Mouse (Mus musculus) thymus, adult 2 months (tissue): ENCODE measurements around the gene Pfdn5. TPM values are rescaled to one million over a fixed set of nuclear protein-coding genes. Genes with fewer than 3 reads are reported as not detected.
A peak's percentile ranks its signal among the peaks of the same experiment; 100 is the strongest.

ENCODE experiments used
- DNase-seq: peaks from one replicate; pipeline ENCODE4 v3.0.0; 2021
- H3K27ac ChIP-seq: fragments of 200-500 bp; 2 replicates; pipeline ENCODE4 v1.5.1; 2012; ENCODE audit warnings: low read length, control low read depth; ENCODE audit not compliant: control insufficient read depth, insufficient read depth
- H3K27me3 ChIP-seq: fragments of 200-500 bp; 2 replicates; pipeline ENCODE4 v1.6.1; 2012; ENCODE audit warnings: mild to moderate bottlenecking, low read length, moderate library complexity, mixed read lengths; ENCODE audit not compliant: control insufficient read depth, insufficient read depth
- H3K36me3 ChIP-seq: fragments of 200-500 bp; 2 replicates; pipeline ENCODE4 v1.6.1; 2012; ENCODE audit warnings: mild to moderate bottlenecking, low read length, moderate library complexity; ENCODE audit not compliant: control insufficient read depth, insufficient read depth
- H3K4me1 ChIP-seq: fragments of 200-500 bp; replicated peaks from 2 replicates; pipeline ENCODE4 v1.6.1; 2012; ENCODE audit warnings: low read length; ENCODE audit not compliant: control insufficient read depth, insufficient read depth
- H3K4me3 ChIP-seq: fragments of 200-500 bp; 2 replicates; pipeline ENCODE4 v1.5.1; 2012; ENCODE audit warnings: mild to moderate bottlenecking, low read length, control low read depth, moderate library complexity; ENCODE audit not compliant: control insufficient read depth, insufficient read depth
- CTCF ChIP-seq: fragments of 200-500 bp; IDR thresholded peaks from 2 replicates; pipeline ENCODE4 v1.5.1; 2012; ENCODE audit warnings: mild to moderate bottlenecking, control low read depth, low read length, moderate library complexity, borderline replicate concordance; ENCODE audit not compliant: control insufficient read depth, poor library complexity, insufficient read depth; ENCODE audit errors: extremely low read depth
- POLR2A ChIP-seq: fragments of 200-500 bp; IDR thresholded peaks from 2 replicates; pipeline ENCODE4 v1.6.1; 2012; ENCODE audit warnings: mild to moderate bottlenecking, low read length, control low read depth, moderate library complexity; ENCODE audit not compliant: control insufficient read depth, poor library complexity, insufficient read depth; ENCODE audit errors: extremely low read depth
- WGBS: fragments of 180-500 bp; shearing (Covaris S2); methylation state at CpG from one replicate; pipeline ENCODE4 v1.1.7; 2018; 5-methylcytosine and 5-hydroxymethylcytosine counted together
- polyA plus RNA-seq: library from polyadenylated mRNA; depleted of rRNA; stranded (reverse); fragments of >200 nt; gene quantifications from 2 replicates; pipeline ENCODE4 v1.2.3, GENCODE M21; 2012; rRNA removed

Gene Pfdn5
- polyA plus RNA-seq: 76.0 and 93.2 TPM in 2 replicates

GRCm38 (mm10) chr15:102326022-102326576 lies at the start of gene Pfdn5:
TSS of gene Pfdn5 (plus strand) at chr15:102326116.
- Histone ChIP-seq H3K27me3 (no peaks in the 10 kb centered on the region), H3K27ac (no peak within 1 kb of the TSS), H3K4me3 (peak within 1 kb of the TSS; percentile 84), H3K36me3 (0 out of 2 replicates have a peak, but pooled peaks cover 4% of the 10 kb centered on the region), H3K4me1 (peaks cover 5% of the 10 kb centered on the region; the same call in 1 of the 2 replicates)
- DNase-seq: peak; percentile 87
- under 1% methylated on average over 40 of the region's 40 CpGs for WGBS
- TF ChIP-seq POLR2A (peak; percentile 35; the same call in 1 of the 2 replicates), CTCF (no peak; the same call in 1 of the 2 replicates)

GRCm38 (mm10) chr15:102278726-102279091 lies 47.2 kb upstream of the Pfdn5 start:
- 36% methylated on average over 7 of the region's 7 CpGs for WGBS
- Histone ChIP-seq H3K4me3 (peak overlapping the region; percentile 52), H3K27me3 (no peaks in the 10 kb centered on the region), H3K4me1 (peaks cover 14% of the 10 kb centered on the region), H3K36me3 (0 out of 2 replicates have a peak, but pooled peaks cover 5% of the 10 kb centered on the region), H3K27ac (no peak overlapping the region)
- peak; percentile 16 for DNase-seq
- no peak for TF ChIP-seq CTCF

- no peaks in the 10 kb centered on the region for H3K27me3 ChIP-seq
- no peak within 1 kb of the TSS for H3K27ac ChIP-seq
- H3K4me1 ChIP-seq: peaks cover 14% of the 10 kb centered on the region
- TF ChIP-seq CTCF (peak; percentile 50; the same call in 1 of the 2 replicates), POLR2A (peak; percentile 84)
- peak; percentile 83 for DNase-seq
- 0 out of 2 replicates have a peak, but pooled peaks cover 5% of the 10 kb centered on the region for H3K36me3 ChIP-seq
- under 1% methylated on average over 65 of the region's 65 CpGs for WGBS
- H3K4me3 ChIP-seq: peak within 1 kb of the TSS; percentile 88
Observed at GRCm38 (mm10) chr15:102279092-102279782, 46.7 kb upstream of the Pfdn5 start, which contains the start of gene Mfsd5. TSS of gene Mfsd5 (plus strand) at chr15:102279454.

- DNase-seq: no peak
- H3K4me3 ChIP-seq: peak overlapping the region; percentile 88
- no peaks in the 10 kb centered on the region for H3K27me3 ChIP-seq
- WGBS: 24% methylated on average over 13 of the region's 13 CpGs
- peaks cover 14% of the 10 kb centered on the region for H3K4me1 ChIP-seq
- H3K27ac ChIP-seq: no peak overlapping the region
- H3K36me3 ChIP-seq: 0 out of 2 replicates have a peak, but pooled peaks cover 5% of the 10 kb centered on the region
- TF ChIP-seq CTCF (no peak), POLR2A (no peak)
Observed at GRCm38 (mm10) chr15:102279783-102280520, 46.0 kb upstream of the Pfdn5 start.

- 98% methylated on average over 19 of the region's 19 CpGs for WGBS
Observed at GRCm38 (mm10) chr15:102280623-102281022, 45.3 kb upstream of the Pfdn5 start.

GRCm38 (mm10) chr15:102282463-102283292 lies 43.2 kb upstream of the Pfdn5 start:
- WGBS: 71% methylated on average over 8 of the region's 8 CpGs
- no peak overlapping the region for H3K27ac ChIP-seq
- H3K4me1 ChIP-seq: peaks cover 14% of the 10 kb centered on the region
- TF ChIP-seq CTCF (no peak), POLR2A (no peak)
- H3K4me3 ChIP-seq: no peak overlapping the region
- H3K27me3 ChIP-seq: no peaks in the 10 kb centered on the region
- no peak for DNase-seq
- 0 out of 2 replicates have a peak, but pooled peaks cover 5% of the 10 kb centered on the region for H3K36me3 ChIP-seq

More at GRCm38 (mm10) chr15:102280623-102281022, 45.3 kb upstream of the Pfdn5 start:
- TF ChIP-seq POLR2A (no peak), CTCF (no peak)
- no peak overlapping the region for H3K4me3 ChIP-seq
- no peaks in the 10 kb centered on the region for H3K27me3 ChIP-seq
- H3K36me3 ChIP-seq: 0 out of 2 replicates have a peak, but pooled peaks cover 5% of the 10 kb centered on the region
- H3K4me1 ChIP-seq: peaks cover 14% of the 10 kb centered on the region
- no peak for DNase-seq
- no peak overlapping the region for H3K27ac ChIP-seq
